Mouse (Mus musculus): ENCODE results near the gene Olfr1484. TPM values are rescaled to one million over a fixed set of nuclear protein-coding genes. Genes with fewer than 3 reads are reported as not detected.
"Not testable (repeated sequence)": the region's sequence is repeated elsewhere in the genome, so short reads cannot be mapped to it uniquely, and the experiment has no call there.

The Olfr1484 gene
- not detected for total RNA-seq (2021)
- long read RNA-seq, experiment 1, result 0 reads
- long read RNA-seq, experiment 2, result 0 reads

DNA sequence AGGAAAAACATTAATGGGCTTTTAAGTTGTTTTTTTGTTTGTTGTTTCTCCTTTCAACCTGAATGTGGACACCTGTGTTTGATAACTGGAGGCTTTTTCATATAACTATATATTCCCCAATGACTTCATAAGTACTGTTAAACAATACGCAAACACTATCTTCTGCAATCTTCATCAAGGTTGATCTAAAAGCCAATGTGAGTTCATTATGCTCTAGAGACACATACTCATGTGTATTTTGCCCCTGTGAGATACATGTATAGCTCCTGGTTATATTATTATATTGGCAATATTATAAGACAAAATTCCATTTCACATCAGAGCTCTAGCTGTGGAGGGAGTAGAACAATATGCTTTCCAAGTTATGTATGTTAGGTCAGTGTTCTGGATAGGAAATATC is at the start of gene Olfr1484:
Gene Olfr1484, plus strand, starts transcription at position 301 of the 400 bp plus-strand sequence.
- no peak for TF ChIP-seq CTCF (conservative IDR thresholded peaks at IDR 0.05)
- Histone ChIP-seq H3K4me3 (no peak within 1 kb of the TSS), H3K27ac (no peak within 1 kb of the TSS)
- no peak for DNase-seq (ENCODE audit: low spot score in 2 of 2)

DNA sequence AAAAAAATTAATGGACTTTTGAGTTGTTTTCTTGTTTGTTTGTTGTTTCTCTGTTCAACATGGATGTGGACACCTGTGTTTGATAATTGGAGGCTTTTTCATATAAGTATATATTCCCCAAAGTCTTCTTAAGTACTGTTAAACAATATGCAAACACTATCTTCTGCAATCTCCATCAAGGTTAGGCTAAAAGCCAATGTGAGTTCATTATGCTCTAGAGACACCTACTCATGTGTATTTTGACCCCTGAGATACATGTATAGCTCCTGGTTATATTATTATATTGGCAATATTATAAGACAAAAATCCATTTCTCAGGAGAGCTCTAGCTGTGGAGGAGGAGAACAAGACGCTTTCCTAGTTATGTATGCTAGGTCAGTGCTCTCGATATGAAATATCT is 33.8 kb downstream of the Olfr1484 start, which contains the start of gene Olfr1487:
Gene Olfr1487, plus strand, starts transcription at position 301 of the 400 bp plus-strand sequence.
- H3K27ac ChIP-seq; H3K4me3 ChIP-seq; DNase-seq (ENCODE audit: low spot score in 2 of 2): not testable (repeated sequence)

DNA sequence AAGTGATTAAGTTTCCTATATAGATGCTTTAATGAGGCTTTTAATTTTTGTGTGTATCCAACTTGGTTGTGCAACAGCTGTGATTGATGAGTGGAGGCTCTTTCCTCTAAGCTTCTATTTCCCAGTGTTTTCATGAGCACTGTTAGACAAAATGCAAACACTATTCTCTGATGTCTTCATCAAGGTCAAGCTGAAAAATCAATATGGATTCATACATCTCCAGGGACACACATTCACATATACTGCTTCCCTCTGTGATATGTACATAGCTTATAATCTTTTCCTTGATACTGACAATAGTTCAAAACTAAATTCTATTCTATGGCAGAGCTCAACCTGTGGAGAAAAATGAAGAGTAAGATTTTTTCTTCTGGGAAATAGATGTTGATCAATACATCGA is 48.0 kb downstream of the Olfr1484 start, which contains the start of gene Olfr1489:
Gene Olfr1489, plus strand, starts transcription at position 301 of the 400 bp plus-strand sequence.
- no peak within 1 kb of the TSS for H3K27ac ChIP-seq
- TF ChIP-seq CTCF (conservative IDR thresholded peaks at IDR 0.05), result no peak
- H3K4me3 ChIP-seq, result no peak within 1 kb of the TSS
- no peak for DNase-seq (ENCODE audit: low spot score in 2 of 2)

Small RNA genes lying within 50 kb of the gene (microRNA-seq; reads per million reads assigned to microRNA genes)
- 0 reads per million in 2 experiments for gene Gm22323
- 0 reads per million in 2 experiments for gene Gm23931

Other genes with a start within 250 kb of the Olfr1484 start
- not detected for gene Olfr1466, start 244.6 kb upstream of the Olfr1484 start, total RNA-seq (2021)
- gene Olfr1467, start 221.3 kb upstream of the Olfr1484 start, total RNA-seq (2021), result not detected
- gene Olfr1469, start 175.7 kb upstream of the Olfr1484 start, total RNA-seq (2021), result not detected
- not detected for gene Olfr1471, start 140.1 kb upstream of the Olfr1484 start, total RNA-seq (2021)
- gene Olfr1472, start 127.4 kb upstream of the Olfr1484 start, total RNA-seq (2021), result not detected
- not detected for gene Olfr1474, start 113.9 kb upstream of the Olfr1484 start, total RNA-seq (2021)
- gene Olfr1475, start 103.3 kb upstream of the Olfr1484 start, total RNA-seq (2021), result not detected
- not detected for gene Olfr1477, start 83.0 kb upstream of the Olfr1484 start, total RNA-seq (2021)
- gene Olfr1480, start 55.6 kb upstream of the Olfr1484 start, total RNA-seq (2021), result not detected
- not detected for gene Olfr1487, start 33.9 kb downstream of the Olfr1484 start, total RNA-seq (2021)
- not detected for gene Olfr1489, start 48.1 kb downstream of the Olfr1484 start, total RNA-seq (2021)
- gene Olfr1490, start 67.6 kb downstream of the Olfr1484 start, total RNA-seq (2021), result not detected
- not detected for gene Olfr1491, start 113.8 kb downstream of the Olfr1484 start, total RNA-seq (2021)
- not detected for gene Olfr1493-ps1, start 139.8 kb downstream of the Olfr1484 start, total RNA-seq (2021)
- gene Olfr1494, start 156.2 kb downstream of the Olfr1484 start, total RNA-seq (2021), result not detected
- gene Olfr1495, start 181.1 kb downstream of the Olfr1484 start, total RNA-seq (2021), result not detected
- not detected for gene Olfr1496, start 194.4 kb downstream of the Olfr1484 start, total RNA-seq (2021)
- gene Olfr1497, start 214.7 kb downstream of the Olfr1484 start, total RNA-seq (2021), result not detected
- gene Olfr1499, start 235.9 kb downstream of the Olfr1484 start, total RNA-seq (2021), result not detected
- gene Olfr1500, start 247.0 kb downstream of the Olfr1484 start, total RNA-seq (2021), result not detected

Measured in layer of hippocampus, adult 2 months (tissue).